Mouse (Mus musculus) ES-Bruce4 (cell line): Measurements from ENCODE around the gene Ctnnbl1. TPM values are rescaled to one million over a fixed set of nuclear protein-coding genes. Genes with fewer than 3 reads are reported as not detected.

ENCODE experiments used
- H3K27ac ChIP-seq: 2 replicates; pipeline ENCODE4 v1.5.1; 2012; ENCODE audit warnings: low read length, inconsistent platforms; ENCODE audit not compliant: insufficient read depth
- H3K27me3 ChIP-seq: 2 replicates; pipeline ENCODE4 v1.6.1; 2012; ENCODE audit warnings: mild to moderate bottlenecking, low read length, inconsistent platforms; ENCODE audit not compliant: control insufficient read depth, poor library complexity, insufficient read depth, severe bottlenecking
- H3K36me3 ChIP-seq: 2 replicates; pipeline ENCODE4 v1.6.1; 2012; ENCODE audit warnings: inconsistent platforms, mild to moderate bottlenecking, low read length, moderate library complexity; ENCODE audit not compliant: control insufficient read depth, poor library complexity, insufficient read depth, severe bottlenecking
- H3K4me1 ChIP-seq: one replicate; pipeline ENCODE4 v1.8.1; 2011; ENCODE audit warnings: low read length; ENCODE audit not compliant: control insufficient read depth, insufficient read depth
- H3K4me3 ChIP-seq: 2 replicates; pipeline ENCODE4 v1.5.1; 2011; ENCODE audit warnings: low read depth, mild to moderate bottlenecking, low read length
- H3K9ac ChIP-seq: 2 replicates; pipeline ENCODE4 v1.6.1; 2012; ENCODE audit warnings: low read depth, mild to moderate bottlenecking, inconsistent platforms; ENCODE audit not compliant: poor library complexity, severe bottlenecking
- H3K9me3 ChIP-seq: replicated peaks from 2 replicates; pipeline ENCODE4 v1.6.1; 2012; ENCODE audit warnings: mild to moderate bottlenecking, low read length, inconsistent platforms; ENCODE audit not compliant: control insufficient read depth, poor library complexity, insufficient read depth, severe bottlenecking
- CTCF ChIP-seq: IDR thresholded peaks from one replicate; pipeline ENCODE4 v1.8.1; 2011; ENCODE audit warnings: low read depth, low read length
- EP300 ChIP-seq: IDR thresholded peaks from 2 replicates; pipeline ENCODE4 v1.6.1; 2011; ENCODE audit warnings: low read depth, low read length; ENCODE audit not compliant: insufficient read depth
- POLR2A ChIP-seq: IDR thresholded peaks from one replicate; pipeline ENCODE4 v1.8.1; 2011; ENCODE audit warnings: low read length; ENCODE audit not compliant: insufficient read depth
- polyA plus RNA-seq: library from polyadenylated mRNA; stranded (reverse); fragments of >200 nt; gene quantifications from 2 replicates; pipeline ENCODE4 v1.2.4, GENCODE M21; 2011; ENCODE audit warnings: low read depth; ENCODE audit not compliant: missing spikeins, insufficient read depth, insufficient read length

Gene Ctnnbl1
- polyA plus RNA-seq, 1 experiment, result 37.2 TPM

GRCm38 (mm10) chr2:157718441-157718840 is 18.8 kb upstream of the Ctnnbl1 start:
- no peak overlapping the region for H3K4me3 ChIP-seq
- H3K36me3 ChIP-seq, result no peaks in the 10 kb centered on the region
- no peaks in the 10 kb centered on the region for H3K9me3 ChIP-seq
- no peaks in the 10 kb centered on the region for H3K4me1 ChIP-seq
- no peak overlapping the region for H3K9ac ChIP-seq
- no peaks in the 10 kb centered on the region for H3K27me3 ChIP-seq
- no peak overlapping the region for H3K27ac ChIP-seq
- TF ChIP-seq EP300 (no peak), POLR2A (no peak), CTCF (no peak)

- no peaks in the 10 kb centered on the region for H3K36me3 ChIP-seq
- no peaks in the 10 kb centered on the region for H3K4me1 ChIP-seq
- H3K27ac ChIP-seq, result no peak overlapping the region
- no peak overlapping the region for H3K4me3 ChIP-seq
- no peaks in the 10 kb centered on the region for H3K9me3 ChIP-seq
- H3K9ac ChIP-seq, result no peak overlapping the region
- H3K27me3 ChIP-seq, result no peaks in the 10 kb centered on the region
- no peak for TF ChIP-seq EP300
- TF ChIP-seq POLR2A, result no peak
- TF ChIP-seq CTCF, result no peak
Measured at GRCm38 (mm10) chr2:157723883-157724573, 13.2 kb upstream of the Ctnnbl1 start.

GRCm38 (mm10) chr2:157724574-157724914 is 12.7 kb upstream of the Ctnnbl1 start:
- no peaks in the 10 kb centered on the region for H3K36me3 ChIP-seq
- H3K9me3 ChIP-seq, result no peaks in the 10 kb centered on the region
- no peak overlapping the region for H3K4me3 ChIP-seq
- H3K4me1 ChIP-seq, result no peaks in the 10 kb centered on the region
- H3K9ac ChIP-seq, result no peak overlapping the region
- no peak for TF ChIP-seq CTCF
- TF ChIP-seq POLR2A, result no peak
- no peak for TF ChIP-seq EP300
- H3K27ac ChIP-seq, result no peak overlapping the region
- no peaks in the 10 kb centered on the region for H3K27me3 ChIP-seq

GRCm38 (mm10) chr2:157744619-157745018 is 7.4 kb downstream of the Ctnnbl1 start:
- no peak for TF ChIP-seq POLR2A
- no peak for TF ChIP-seq CTCF
- TF ChIP-seq EP300, result no peak
- H3K27ac ChIP-seq, result no peak overlapping the region
- H3K4me1 ChIP-seq, result peaks cover 6% of the 10 kb centered on the region
- no peaks in the 10 kb centered on the region for H3K36me3 ChIP-seq
- no peaks in the 10 kb centered on the region for H3K27me3 ChIP-seq
- no peak overlapping the region for H3K9ac ChIP-seq
- no peaks in the 10 kb centered on the region for H3K9me3 ChIP-seq
- no peak overlapping the region for H3K4me3 ChIP-seq

GRCm38 (mm10) chr2:157745735-157746134 is 8.5 kb downstream of the Ctnnbl1 start:
- no peaks in the 10 kb centered on the region for H3K27me3 ChIP-seq
- TF ChIP-seq CTCF (no peak), EP300 (no peak)

GRCm38 (mm10) chr2:157746558-157746957 is 9.4 kb downstream of the Ctnnbl1 start:
- no peaks in the 10 kb centered on the region for H3K36me3 ChIP-seq
- no peaks in the 10 kb centered on the region for H3K27me3 ChIP-seq
- peaks cover 6% of the 10 kb centered on the region for H3K4me1 ChIP-seq
- TF ChIP-seq CTCF (no peak), EP300 (no peak), POLR2A (no peak)
- no peak overlapping the region for H3K27ac ChIP-seq
- H3K9me3 ChIP-seq, result no peaks in the 10 kb centered on the region
- H3K9ac ChIP-seq, result no peak overlapping the region
- H3K4me3 ChIP-seq, result no peak overlapping the region

More at GRCm38 (mm10) chr2:157745735-157746134, 8.5 kb downstream of the Ctnnbl1 start:
- Histone ChIP-seq H3K4me1 (peaks cover 6% of the 10 kb centered on the region), H3K9ac (no peak overlapping the region), H3K4me3 (no peak overlapping the region), H3K9me3 (no peaks in the 10 kb centered on the region), H3K27ac (no peak overlapping the region), H3K36me3 (no peaks in the 10 kb centered on the region)
